Mouse (Mus musculus) layer of hippocampus, adult 9-10 months (tissue): Measurements from ENCODE around the gene Rpl23a.
"Not testable (repeated sequence)": the region's sequence is repeated elsewhere in the genome, so short reads cannot be mapped to it uniquely, and the experiment has no call there.

Experiments used
- DNase-seq: peaks from one replicate; pipeline ENCODE4 v3.0.0; 2022; ENCODE audit warnings: low spot score

The Rpl23a gene

DNA sequence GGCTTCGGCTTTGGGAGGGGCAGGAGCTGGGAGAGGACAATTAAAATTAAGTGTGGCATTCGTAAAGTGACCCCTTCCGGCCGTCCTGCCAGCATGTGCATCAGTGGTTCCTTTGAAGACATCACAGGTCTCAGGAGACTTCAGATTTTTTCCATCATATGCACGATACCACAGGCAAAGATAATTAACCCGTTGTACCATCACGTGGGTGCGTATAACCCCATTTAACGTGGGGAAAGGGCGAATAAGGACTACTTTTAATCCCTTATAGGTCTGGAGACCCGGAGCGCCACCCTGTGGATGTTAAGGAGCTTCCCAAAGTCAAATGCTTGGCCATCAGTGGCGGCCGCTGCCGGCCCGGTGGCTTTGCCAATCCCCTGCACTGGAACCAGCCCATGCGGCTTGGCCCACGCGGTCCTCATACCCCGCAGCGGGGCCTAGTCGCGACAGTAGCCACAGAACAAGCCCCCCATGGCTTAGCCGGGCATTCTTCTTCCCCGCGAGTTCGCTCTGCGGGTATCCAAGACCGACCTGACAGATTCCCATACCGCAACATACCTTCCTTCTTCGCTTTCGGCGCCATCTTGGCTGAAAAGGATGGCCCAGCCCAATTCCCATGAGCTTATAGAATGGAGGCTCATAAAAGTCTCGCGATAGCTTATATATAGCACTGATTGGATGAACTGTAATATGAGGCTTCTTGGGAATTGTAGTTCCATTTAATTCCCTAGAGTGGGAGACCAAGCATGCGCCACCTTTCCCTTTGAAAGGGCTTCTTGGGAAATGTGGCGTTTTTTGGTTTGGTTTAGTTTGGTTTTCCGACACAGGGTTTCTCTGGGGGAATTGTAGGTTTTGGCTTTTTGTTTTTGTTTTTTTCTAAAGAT is at the start of gene Rpl23a:
Rpl23a (minus strand) TSS at position 624 of the 884 bp plus-strand sequence.
- DNase-seq = peak; percentile 93

- DNase-seq = no peak
Observed at GRCm38 (mm10) chr11:78231518-78231917, 48.1 kb upstream of the Rpl23a start.

DNA sequence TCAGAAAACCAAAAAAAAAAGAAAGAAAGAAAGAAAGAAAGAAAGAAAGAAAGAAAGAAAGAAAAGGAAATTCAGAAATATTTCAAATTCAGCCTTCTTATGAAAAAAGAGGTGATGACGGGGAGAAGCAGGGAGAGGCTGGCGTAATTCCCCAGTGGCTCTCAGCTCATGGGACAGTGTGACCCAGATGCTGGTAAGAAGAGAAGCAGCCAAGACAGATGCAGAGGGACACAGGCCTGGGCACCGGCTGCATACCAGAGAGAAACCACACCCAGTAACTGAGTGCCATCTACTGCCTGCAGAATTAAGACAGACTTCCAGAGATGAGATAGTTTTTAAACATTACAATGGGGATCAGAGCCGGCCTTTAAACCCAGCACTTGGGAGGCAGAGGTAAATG is 40.2 kb upstream of the Rpl23a start:
- DNase-seq = no peak

DNA sequence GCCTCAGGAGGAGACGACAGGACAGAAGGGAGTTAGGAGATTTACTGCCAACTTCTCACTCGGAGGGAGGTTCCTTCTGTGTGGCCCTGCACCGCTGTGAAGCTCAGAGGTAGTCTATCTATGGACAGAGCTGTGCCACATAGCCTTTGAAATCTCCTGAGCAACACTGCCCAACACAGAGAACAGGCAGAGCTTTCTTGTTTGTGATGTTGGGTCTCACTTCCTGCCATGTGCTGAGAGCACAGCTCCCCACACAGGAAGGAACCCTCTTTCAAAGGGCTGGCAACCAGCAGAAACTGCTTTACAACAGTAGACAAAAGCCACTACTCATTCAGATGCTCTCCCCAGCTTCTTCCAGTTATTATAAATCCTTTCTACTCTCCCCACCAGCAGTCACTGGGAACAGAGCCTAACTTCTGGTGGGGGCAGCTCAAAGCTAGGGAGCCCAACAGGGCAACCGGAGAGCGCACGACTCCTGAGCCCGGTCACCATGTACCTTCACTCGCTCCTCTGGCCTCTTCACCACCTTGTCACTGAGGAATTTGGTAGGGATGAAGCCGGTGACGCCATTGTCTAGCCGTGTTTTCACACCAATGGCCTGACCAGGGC is 32.4 kb upstream of the Rpl23a start:
- no peak for DNase-seq

DNA sequence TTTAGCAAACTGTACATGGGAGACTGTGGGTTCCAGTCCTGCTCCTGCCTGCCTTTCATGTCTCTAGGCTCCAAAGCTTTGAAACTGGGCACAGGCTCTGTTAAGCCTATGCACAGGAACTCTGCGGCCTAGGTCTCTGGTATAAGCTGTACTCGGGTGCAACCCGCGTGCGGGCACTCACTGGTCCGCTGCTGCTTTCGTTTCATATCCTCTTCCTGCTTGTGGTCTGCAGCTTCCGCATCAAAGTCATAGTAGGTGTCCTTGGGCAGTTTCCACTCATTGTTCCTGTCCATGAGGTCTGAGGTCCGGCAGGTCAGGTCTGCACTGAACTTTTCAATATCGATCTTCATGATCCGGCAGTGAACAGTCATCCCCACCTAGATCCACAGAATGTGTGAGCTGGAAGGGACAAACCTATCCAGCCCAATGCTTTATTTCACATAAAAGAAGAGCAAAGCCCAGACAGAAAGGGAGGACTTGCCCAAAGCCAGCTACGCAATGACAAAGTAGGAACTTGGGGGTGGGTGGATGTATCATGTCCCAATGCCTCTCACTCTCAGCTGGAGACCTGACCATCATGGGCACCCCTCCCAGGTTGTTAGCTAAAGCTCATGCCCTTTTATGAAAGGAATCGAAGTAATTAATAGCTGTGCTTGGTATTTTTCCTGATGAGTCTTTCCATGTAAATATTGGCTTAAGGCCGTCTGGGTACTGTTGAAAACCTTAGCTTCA is 29.9 kb upstream of the Rpl23a start:
- DNase-seq = no peak

DNA sequence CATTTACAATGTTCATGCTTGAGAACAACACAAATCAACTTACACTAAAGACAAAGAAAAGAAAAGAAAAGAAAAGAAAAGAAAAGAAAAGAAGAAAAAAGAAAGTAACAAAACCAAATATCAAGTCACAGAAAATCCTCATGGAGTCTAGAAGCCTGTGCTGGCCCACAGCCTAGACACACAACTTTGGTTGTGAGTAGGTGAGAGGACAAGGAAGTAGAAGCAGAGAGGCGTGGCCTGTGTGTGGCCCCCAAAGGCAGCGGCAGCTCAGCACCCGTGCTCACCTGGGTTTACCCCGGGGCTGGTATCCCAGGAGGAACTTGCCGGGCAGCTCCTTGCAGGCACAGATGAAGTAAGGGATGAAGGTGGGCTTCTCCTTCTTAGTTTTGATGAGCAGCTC is 28.1 kb upstream of the Rpl23a start:
- DNase-seq = no peak

DNA sequence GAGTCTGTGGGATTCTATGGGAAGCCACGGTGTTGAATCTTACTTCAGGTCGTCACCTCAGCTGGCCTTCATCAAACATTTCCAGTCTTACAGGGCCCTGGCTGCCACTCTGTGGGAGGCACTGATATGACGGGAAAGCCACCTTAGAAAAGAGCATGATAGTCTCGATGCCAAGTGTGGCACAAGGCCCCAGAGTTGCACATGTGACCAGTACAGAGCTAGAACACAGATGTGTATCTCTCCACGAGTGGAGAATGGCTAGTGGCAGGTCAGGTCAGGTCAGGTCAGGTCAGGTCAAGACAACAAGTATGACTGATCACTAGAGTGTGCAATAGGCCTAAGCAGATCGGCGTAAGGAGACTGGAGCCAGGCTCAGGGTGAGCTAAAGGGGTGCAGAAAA is 27.2 kb upstream of the Rpl23a start:
- DNase-seq = no peak

- no peak for DNase-seq
Observed at GRCm38 (mm10) chr11:78209886-78210285, 26.5 kb upstream of the Rpl23a start.

DNA sequence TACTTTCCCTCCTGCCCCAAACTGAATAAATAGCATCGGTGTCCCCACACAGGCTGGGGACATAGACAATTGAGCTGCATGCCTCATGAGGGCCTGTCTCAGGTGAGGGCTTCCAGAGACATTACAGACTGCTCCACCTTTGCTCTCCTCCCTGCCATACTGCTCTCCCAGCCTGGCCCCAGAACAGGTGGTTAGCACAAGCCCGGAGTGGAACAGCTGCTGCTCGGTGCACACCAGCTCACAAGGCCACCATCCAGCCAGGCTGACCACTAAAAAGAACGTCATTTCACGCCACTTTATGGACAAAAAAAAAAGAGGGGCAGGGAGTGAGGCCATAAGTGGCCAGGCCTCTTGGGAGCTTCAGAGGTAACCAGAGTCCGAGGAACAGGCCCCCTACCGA is 23.8 kb upstream of the Rpl23a start:
- no peak for DNase-seq

DNA sequence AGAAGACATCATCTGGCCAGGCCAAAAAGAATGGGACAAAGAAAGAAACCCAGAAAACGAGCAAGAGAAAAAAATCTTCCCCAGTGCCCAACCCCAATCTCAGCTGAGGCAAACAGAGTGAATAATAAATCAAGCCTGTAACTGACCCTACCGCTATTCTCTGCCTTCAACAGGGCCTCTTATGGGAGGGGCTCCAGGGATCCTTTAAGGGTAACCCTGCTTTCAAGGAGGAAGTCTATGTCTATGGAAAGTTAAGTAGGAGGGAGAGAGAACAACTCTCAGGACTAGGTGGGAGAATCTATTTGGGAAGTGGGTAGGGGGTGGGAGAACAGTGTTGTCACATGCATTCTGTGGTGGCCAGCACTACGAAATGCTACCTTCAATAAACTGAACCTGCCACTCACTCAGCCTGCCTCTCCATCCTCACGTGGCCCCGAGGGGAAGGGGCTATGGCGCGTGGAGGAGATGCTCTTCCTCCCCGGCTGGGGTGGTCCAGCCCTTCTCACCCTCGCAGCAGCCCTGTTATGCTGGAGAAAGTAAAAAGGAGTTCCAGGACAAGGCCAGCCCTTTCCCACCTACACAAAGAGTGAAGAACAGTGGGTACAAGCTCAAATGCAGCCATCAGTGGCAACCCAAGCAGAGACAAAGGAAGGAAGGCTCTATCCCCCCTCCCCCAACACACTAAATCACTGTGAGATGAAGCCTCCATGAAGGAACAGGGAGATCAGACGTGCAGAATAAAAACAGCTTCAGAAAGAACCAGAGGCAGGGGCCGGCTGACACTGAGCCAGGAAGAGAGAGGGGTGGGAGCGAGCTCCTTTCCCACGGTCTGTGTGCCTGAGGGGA is 22.2 kb upstream of the Rpl23a start:
- no peak for DNase-seq

DNA sequence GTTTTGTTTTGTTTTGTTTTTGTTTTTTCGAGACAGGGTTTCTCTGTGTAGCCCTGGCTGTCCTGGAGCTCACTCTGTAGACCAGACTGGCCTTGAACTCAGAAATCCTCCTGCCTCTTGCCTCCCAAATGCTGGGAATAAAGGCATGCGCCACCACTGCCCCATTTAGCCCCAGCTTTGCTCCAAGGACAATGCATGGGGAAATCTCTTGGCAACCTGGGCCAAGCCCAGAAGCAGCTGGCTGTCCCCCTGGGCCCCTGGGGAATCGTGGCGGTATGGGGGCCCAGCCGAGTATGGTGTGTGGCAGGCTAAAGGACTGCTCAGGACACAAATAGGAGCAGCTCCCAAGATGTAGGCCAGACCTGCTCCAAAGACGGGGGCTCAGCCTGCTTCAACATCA is 20.9 kb upstream of the Rpl23a start:
- no peak for DNase-seq

DNA sequence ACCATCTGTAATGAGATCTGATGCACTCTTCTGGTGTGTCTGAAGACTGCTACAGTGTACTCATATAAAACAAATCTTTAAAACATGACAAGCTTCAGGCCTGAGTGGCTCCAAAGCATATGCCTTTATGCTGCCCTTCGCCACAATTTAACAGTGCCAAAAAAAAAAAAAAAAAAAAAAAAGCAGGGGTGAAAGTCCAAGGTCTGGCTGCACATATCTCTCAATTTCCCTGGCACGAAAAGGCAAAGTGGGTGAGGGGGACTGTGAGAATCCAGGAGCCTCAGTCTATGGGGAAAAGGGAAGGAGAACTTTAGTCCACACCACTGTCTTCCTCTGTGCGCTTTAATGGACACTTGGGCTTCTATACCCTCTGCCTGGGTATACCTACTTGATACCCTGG is 19.0 kb upstream of the Rpl23a start:
- no peak for DNase-seq

DNA sequence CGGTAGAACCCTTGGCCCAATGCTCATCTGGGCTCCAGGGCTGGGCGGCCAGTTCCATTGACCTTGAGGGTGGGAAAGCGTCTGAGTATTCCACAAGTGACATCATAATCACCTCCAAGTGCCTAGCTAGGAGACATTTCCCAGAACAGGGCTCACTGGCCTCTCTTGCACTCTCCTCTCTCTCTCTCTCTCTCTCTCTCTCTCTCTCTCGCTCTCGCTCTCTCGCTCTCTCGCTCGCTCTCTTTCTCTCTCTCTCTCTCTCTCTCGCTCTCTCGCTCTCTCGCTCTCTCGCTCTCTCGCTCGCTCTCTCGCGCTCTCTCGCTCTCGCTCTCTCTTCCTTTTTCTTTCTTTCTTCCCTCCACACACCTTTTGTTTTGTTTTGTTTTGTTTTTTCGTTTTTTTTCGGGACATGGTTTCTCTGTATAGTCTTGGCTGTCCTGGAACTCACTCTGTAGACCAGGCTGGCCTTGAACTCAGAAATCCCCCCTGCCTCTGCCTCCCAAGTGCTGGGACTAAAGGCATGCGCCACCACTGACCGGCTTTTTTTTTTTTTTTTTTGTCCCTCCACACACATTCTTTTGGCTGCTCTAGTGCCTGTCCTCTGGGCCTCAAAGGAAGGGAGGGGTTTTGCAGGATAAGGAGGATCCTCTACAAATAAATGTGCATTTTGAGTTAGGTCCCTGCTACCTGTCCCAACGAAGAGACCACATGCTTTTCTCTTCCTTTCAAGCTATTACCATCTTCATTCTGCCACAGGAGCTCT is 11.9 kb upstream of the Rpl23a start:
- DNase-seq = no peak

DNA sequence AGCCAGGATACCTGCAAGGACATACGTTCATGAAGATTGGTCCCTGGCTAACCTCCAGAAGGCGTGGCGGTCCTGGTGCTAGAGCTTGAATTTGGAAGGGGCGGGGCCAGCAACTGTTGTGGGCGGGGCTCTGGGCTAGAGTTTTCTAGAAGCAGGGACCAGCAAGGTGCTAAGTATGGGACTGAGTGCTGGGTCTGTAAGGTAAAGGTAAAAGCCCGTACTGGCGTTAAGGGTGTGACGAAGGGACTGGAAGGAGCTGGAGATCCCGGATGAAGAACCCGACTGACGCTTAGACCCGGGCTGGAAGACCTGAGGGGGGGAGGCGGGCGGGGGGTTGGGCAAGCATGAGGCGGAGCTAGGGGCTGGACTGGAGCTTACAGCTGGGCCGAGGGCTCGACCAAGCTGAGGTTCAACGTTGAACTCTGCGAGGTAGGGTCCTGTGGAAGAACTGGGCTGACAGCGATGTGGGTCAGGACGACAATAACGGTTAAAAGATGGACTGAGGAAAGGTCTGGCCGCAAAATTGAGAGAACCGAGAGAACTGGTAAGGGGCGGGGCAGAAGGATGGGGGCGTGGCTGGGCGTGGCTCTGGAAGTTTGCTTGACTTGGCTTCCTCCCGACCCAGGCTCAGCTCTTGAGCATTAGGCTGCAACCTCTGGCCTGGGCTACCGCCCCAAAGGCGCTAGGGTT is 11.2 kb upstream of the Rpl23a start:
- DNase-seq = no peak

- DNase-seq = no peak
Observed at GRCm38 (mm10) chr11:78193113-78193512, 9.7 kb upstream of the Rpl23a start, which contains the start of gene Proca1. Gene Proca1 (plus strand): TSS chr11:78193392.

GRCm38 (mm10) chr11:78190041-78190440 is 6.7 kb upstream of the Rpl23a start:
- no peak for DNase-seq

DNA sequence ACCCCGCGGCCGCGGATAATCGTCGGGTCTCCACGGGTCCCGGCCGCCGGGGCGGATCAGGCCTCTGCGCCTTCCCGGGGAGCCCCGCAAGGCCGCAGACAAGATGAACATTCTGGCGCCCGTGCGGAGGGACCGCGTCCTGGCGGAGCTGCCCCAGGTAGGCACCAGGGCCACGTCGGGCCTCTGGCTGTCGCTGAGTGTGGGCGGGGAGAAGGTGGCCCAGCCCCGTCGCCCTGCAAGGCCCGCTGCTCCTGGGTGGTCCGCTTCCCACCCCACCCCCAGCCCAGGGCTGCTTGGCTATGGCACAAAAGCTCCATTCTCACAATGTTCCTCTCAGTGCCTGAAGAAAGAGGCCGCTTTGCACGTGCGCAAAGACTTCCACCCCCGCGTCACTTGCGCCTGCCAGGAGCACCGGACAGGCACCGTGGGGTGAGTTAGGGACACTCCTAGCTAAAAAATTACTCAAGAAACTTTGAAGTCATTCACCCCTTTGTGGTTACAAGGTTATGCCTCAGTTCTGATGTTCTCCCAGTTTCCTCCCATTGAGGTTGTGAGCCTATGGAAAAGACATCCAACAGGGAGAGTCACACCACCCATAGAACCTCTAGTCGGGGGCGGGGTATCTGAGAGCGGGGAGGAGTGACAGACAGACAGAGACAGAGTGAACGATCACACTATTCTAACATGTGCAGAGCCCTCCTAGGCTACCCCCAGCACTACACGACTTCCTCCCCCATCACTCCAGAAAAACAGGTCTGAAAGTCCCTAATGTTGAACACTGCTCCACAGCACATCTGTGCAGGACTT is 6.1 kb upstream of the Rpl23a start:
- no peak for DNase-seq

DNA sequence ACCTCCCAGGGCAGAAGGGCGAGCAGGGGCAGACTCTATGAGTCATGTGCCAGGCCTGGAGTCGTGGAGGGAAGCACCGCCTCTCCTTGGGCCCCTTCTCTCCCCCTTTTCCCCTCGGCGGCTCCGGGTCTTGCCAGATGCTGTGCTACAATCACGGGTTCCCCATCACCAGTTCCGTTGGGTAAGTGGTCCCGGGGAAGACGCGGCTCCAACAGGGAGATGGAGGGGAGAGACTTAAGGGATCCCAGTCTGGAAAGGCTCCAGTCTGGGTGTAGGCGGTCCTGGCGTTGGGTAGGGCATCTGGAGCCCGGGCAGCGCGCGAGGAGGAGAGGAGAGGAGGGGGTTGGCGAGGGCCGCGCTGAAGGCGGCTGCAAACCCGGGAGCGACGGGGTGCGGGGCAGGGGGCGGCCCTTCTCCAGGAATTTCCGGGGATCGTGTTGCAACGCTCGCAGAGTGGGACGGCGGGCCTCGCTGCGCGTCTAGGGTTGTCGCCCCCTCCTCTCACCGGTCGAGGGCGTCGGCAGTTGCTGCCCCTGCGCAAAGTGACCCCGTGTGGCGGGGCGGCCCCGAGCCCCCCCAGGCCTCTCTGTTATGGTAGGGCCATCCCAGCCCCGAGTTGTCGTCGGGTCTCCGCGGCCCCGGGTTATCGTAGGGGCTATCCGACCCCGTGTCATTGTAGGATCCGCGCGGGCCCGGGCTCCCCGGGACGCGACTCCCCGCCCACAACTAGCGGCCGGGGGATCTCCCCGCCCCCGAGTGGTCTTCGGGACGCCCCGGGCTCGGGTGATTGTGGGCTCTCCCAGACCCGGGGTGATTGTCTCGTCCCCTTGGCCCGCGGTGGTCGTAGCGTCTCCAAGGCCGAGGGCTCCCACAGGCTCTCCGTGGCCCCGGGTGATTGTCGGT is 5.2 kb upstream of the Rpl23a start, which contains the start of gene Rab34:
Rab34 (plus strand) TSS at position 100 of the 903 bp plus-strand sequence.
- DNase-seq = no peak

GRCm38 (mm10) chr11:78184702-78185101 is 1.3 kb upstream of the Rpl23a start:
- DNase-seq = not testable (repeated sequence)
